In the genomic region with DNA sequence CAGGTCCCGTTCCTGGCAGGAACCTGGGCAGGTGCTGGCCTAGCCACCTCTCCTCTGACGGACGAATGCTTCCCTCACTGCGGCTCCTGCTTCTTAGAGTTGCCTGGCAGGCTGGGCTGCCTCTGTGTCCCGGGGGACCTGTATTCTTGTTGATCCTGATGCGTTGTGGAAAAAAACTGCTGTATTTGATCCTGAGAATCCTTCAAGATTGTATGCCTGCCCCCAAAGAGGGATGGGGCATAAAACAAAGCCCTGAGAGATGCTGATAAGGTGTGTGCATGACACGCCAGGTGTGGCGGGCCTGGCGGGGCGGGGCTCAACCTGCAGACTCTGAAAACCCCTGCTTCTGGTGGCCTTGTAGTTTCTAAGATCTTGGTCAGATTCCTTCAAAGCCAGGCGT, we compare ENCODE assay signal across 31 mouse cellular contexts. TPM values are rescaled to one million over a fixed set of nuclear protein-coding genes. Genes with fewer than 3 reads are reported as not detected.
"Had no signal": no experiment of that assay in that cellular context is flagged by ENCODE, and none has a peak within 500 bp of the region (broad histone marks: within the 10 kb centered on the region; RNA-seq: fewer than 3 reads in every experiment).

Gcnt7 (minus strand) TSS at position 101 of the 400 bp plus-strand sequence.

- H3K4me1 ChIP-seq: embryonic facial prominence, embryonic 12.5 days; embryonic facial prominence, embryonic 13.5 days; embryonic facial prominence, embryonic 15.5 days; forebrain, embryonic 12.5 days; forebrain, embryonic 15.5 days had no signal

- H3K9ac ChIP-seq: embryonic facial prominence, embryonic 12.5 days; embryonic facial prominence, embryonic 13.5 days; embryonic facial prominence, embryonic 15.5 days; forebrain, embryonic 12.5 days; forebrain, embryonic 13.5 days; forebrain, embryonic 15.5 days; forebrain, postnatal 0 days had no signal

- DNase-seq: cerebellum, adult 2 months; cerebellum, adult 8-10 months; cerebellum, adult 9-10 months; cerebellum, adult 9-11 months; cerebellum, postnatal 10 days; cerebellum, postnatal 14 days; cerebellum, postnatal 25 days; cerebellum, postnatal 36 days; embryo, embryonic 11 days; forebrain, postnatal 0 days; gastrocnemius, adult 2 months; gastrocnemius, postnatal 10 days; gastrocnemius, postnatal 14 days; gastrocnemius, postnatal 25 days; gastrocnemius, postnatal 36 days; heart, adult 11 months; heart, adult 18-20 months; heart, adult 2 months had no signal

- H3K9me3 ChIP-seq: embryonic facial prominence, embryonic 12.5 days; embryonic facial prominence, embryonic 13.5 days; embryonic facial prominence, embryonic 15.5 days; forebrain, embryonic 10.5 days; forebrain, embryonic 12.5 days; forebrain, embryonic 13.5 days; forebrain, embryonic 15.5 days had no signal

- H3K4me2 ChIP-seq: embryonic facial prominence, embryonic 12.5 days; embryonic facial prominence, embryonic 13.5 days; embryonic facial prominence, embryonic 15.5 days; forebrain, embryonic 12.5 days; forebrain, embryonic 13.5 days; forebrain, embryonic 15.5 days had no signal

- H3K4me3 ChIP-seq: embryonic facial prominence, embryonic 12.5 days; embryonic facial prominence, embryonic 13.5 days; embryonic facial prominence, embryonic 15.5 days; erythroblast, embryonic 14.5 days; forebrain, embryonic 10.5 days; forebrain, embryonic 12.5 days; forebrain, embryonic 13.5 days; forebrain, embryonic 15.5 days; gastrocnemius, adult 2 months; heart, adult 2 months had no signal

- H3K27ac ChIP-seq: embryonic facial prominence, embryonic 12.5 days; embryonic facial prominence, embryonic 13.5 days; embryonic facial prominence, embryonic 15.5 days; forebrain, embryonic 10.5 days; forebrain, embryonic 12.5 days; forebrain, embryonic 13.5 days; forebrain, embryonic 15.5 days; gastrocnemius, adult 2 months; heart, adult 2 months had no signal

- H3K27me3 ChIP-seq: embryonic facial prominence, embryonic 12.5 days; embryonic facial prominence, embryonic 13.5 days; embryonic facial prominence, embryonic 15.5 days; forebrain, embryonic 12.5 days; forebrain, embryonic 13.5 days; forebrain, embryonic 15.5 days had no signal

- ATAC-seq: forebrain, embryonic 13.5 days; forebrain, embryonic 14.5 days; forebrain, embryonic 15.5 days; forebrain, embryonic 16.5 days; forebrain, postnatal 0 days had no signal

RNA-seq across cellular contexts. Expression of gene Gcnt7, which starts in this region (rescaled TPM):
- polyA plus RNA-seq: cerebellum, adult 2 months; cortical plate, adult 2 months; erythroblast, embryonic 14.5 days; frontal cortex, adult 2 months; gonadal fat pad, adult 2 months; heart, adult 2 months had no signal
